In genomic region chr10:90596576-90596975, GRCm38 (mm10) we compare ENCODE assay signal across 9 mouse cellular contexts.
DNase-seq lines count a peak whose midpoint lies in the region; ATAC-seq and TF ChIP-seq lines count a peak whose summit lies in the region.
"Had no signal": no experiment of that assay in that cellular context is flagged by ENCODE, and none has a peak within 500 bp of the region (broad histone marks: within the 10 kb centered on the region; RNA-seq: fewer than 3 reads in every experiment).

No protein-coding gene starts in this region.

- H3K9me3 ChIP-seq in CH12.LX (replicated peaks; ENCODE audit: low read length), result no peaks in the 10 kb centered on the region
- H3K9me3 ChIP-seq in hindbrain, embryonic 15.5 days, result no peaks in the 10 kb centered on the region
- H3K9me3 ChIP-seq in midbrain, embryonic 12.5 days, result 0 out of 2 replicates have a peak, but pooled peaks cover under 1% of the 10 kb centered on the region
- H3K9me3 ChIP-seq in liver, postnatal 0 days (ENCODE audit: low read length), result no peaks in the 10 kb centered on the region; the same call in 1 of the 2 replicates

- dilution Hi-C loops in CH12.LX (cut with MboI; ENCODE audit: extremely low pct_ligation_motif_present, extremely low pct_unique_long_range_greater_than_20kb, low sequenced_read_pairs), result no loop called here

- peaks cover 0 to 15% of the 10 kb centered on the region in 2 experiments; a peak in 2 of 4 replicates for H3K4me1 ChIP-seq in CH12.LX (ENCODE audit: control insufficient read depth in 1 of 2, insufficient read depth in 2 of 2)
- H3K4me1 ChIP-seq in hindbrain, embryonic 15.5 days (replicated peaks), result peaks cover 9% of the 10 kb centered on the region
- peaks cover 9% of the 10 kb centered on the region for H3K4me1 ChIP-seq in midbrain, embryonic 12.5 days
- no peaks in the 10 kb centered on the region for H3K4me1 ChIP-seq in liver, postnatal 0 days (ENCODE audit: insufficient read depth)

- no peak for TF ChIP-seq POLR2A in CH12.LX (IDR thresholded peaks at IDR 0.05; ENCODE audit: low read depth, low read length)

- 16% methylated on average over 3 of the region's 3 CpGs for WGBS in hindbrain, embryonic 15.5 days
- 13% methylated on average over 3 of the region's 3 CpGs for WGBS in midbrain, embryonic 12.5 days
- WGBS in liver, postnatal 0 days (ENCODE audit: insufficient replicate concordance), result 47% methylated on average over 3 of the region's 3 CpGs

- no peaks in the 10 kb centered on the region for H3K27me3 ChIP-seq in CH12.LX (replicated peaks)
- H3K27me3 ChIP-seq in hindbrain, embryonic 15.5 days, result no peaks in the 10 kb centered on the region
- no peaks in the 10 kb centered on the region for H3K27me3 ChIP-seq in midbrain, embryonic 12.5 days
- H3K27me3 ChIP-seq in liver, postnatal 0 days (ENCODE audit: insufficient read depth, low read length), result no peaks in the 10 kb centered on the region

- DNase-seq in CH12.LX (ENCODE audit: extremely low read depth), result peak; percentile 11
- peak; percentile 65 for DNase-seq in cerebellum, adult 9-11 months
- no peak for DNase-seq in liver, postnatal 0 days
- DNase-seq in kidney, adult 8-10 months, result no peak
- DNase-seq in thymus, postnatal 36 days, result no peak
- DNase-seq in ovary, postnatal 10 days (ENCODE audit: low spot score), result no peak
- DNase-seq: kidney, postnatal 10 days had no signal

- no peak for TF ChIP-seq EP300 in CH12.LX (IDR thresholded peaks at IDR 0.05; ENCODE audit: low read length)
- no peak for TF ChIP-seq EP300 in liver, postnatal 0 days (IDR thresholded peaks at IDR 0.05; ENCODE audit: low read depth)

- TF ChIP-seq CTCF in CH12.LX (conservative IDR thresholded peaks at IDR 0.05 in 1 of 2, IDR thresholded peaks at IDR 0.05 in 1 of 2; ENCODE audit: low read depth in 2 of 2, low read length in 2 of 2), result no peak
- TF ChIP-seq CTCF in liver, postnatal 0 days (IDR thresholded peaks at IDR 0.05; ENCODE audit: low read depth), result no peak

- peak; percentile 67; the same call in 1 of the 2 replicates for ATAC-seq in hindbrain, embryonic 15.5 days (ENCODE audit: low FRiP score, low read depth)
- ATAC-seq in midbrain, embryonic 12.5 days (ENCODE audit: low FRiP score, low read depth), result peak; percentile 78
- ATAC-seq in liver, postnatal 0 days, result no peak

- H3K79me2 ChIP-seq in CH12.LX (replicated peaks; ENCODE audit: control insufficient read depth, extremely low read depth, insufficient read depth, poor library complexity, severe bottlenecking), result no peaks in the 10 kb centered on the region

- H3K4me2 ChIP-seq in CH12.LX (ENCODE audit: insufficient read depth, low read depth, poor library complexity, severe bottlenecking), result no peak overlapping the region
- H3K4me2 ChIP-seq in hindbrain, embryonic 15.5 days, result 0 out of 2 replicates have a peak overlapping the region, but pooled peaks have one; percentile 26
- H3K4me2 ChIP-seq in midbrain, embryonic 12.5 days (replicated peaks), result 0 out of 2 replicates have a peak overlapping the region, but pooled peaks have one; percentile 13
- no peak overlapping the region for H3K4me2 ChIP-seq in liver, postnatal 0 days (ENCODE audit: low read depth, low read length)

- in situ Hi-C loops in CH12.LX (cut with MboI; ENCODE audit: low pct_ligation_motif_present, low pct_unique_long_range_greater_than_20kb, low sequenced_read_pairs), result no loop called here

- H3K27ac ChIP-seq in CH12.LX (ENCODE audit: insufficient read depth, low read depth), result no peak overlapping the region
- no peak overlapping the region for H3K27ac ChIP-seq in hindbrain, embryonic 15.5 days (replicated peaks)
- H3K27ac ChIP-seq in midbrain, embryonic 12.5 days (replicated peaks), result no peak overlapping the region
- H3K27ac ChIP-seq in liver, postnatal 0 days (ENCODE audit: low read depth), result no peak overlapping the region

- no peak overlapping the region for H3K9ac ChIP-seq in CH12.LX (ENCODE audit: insufficient read depth, low read depth)
- no peak overlapping the region for H3K9ac ChIP-seq in hindbrain, embryonic 15.5 days
- no peak overlapping the region for H3K9ac ChIP-seq in midbrain, embryonic 12.5 days (replicated peaks)
- no peak overlapping the region for H3K9ac ChIP-seq in liver, postnatal 0 days (replicated peaks)

- no peak overlapping the region for H3K4me3 ChIP-seq in CH12.LX (replicated peaks in 1 of 3; ENCODE audit: low read depth in 2 of 3, low read length in 2 of 3, poor library complexity in 1 of 3)
- H3K4me3 ChIP-seq in hindbrain, embryonic 15.5 days, result no peak overlapping the region
- no peak overlapping the region for H3K4me3 ChIP-seq in midbrain, embryonic 12.5 days
- no peak overlapping the region for H3K4me3 ChIP-seq in liver, postnatal 0 days (ENCODE audit: low read depth, low read length)

- H3K36me3 ChIP-seq in CH12.LX (replicated peaks in 1 of 2; ENCODE audit: control insufficient read depth in 1 of 2, insufficient read depth in 1 of 2, low read length in 1 of 2), result no peaks in the 10 kb centered on the region
- H3K36me3 ChIP-seq in hindbrain, embryonic 15.5 days, result no peaks in the 10 kb centered on the region
- no peaks in the 10 kb centered on the region for H3K36me3 ChIP-seq in midbrain, embryonic 12.5 days
- no peaks in the 10 kb centered on the region for H3K36me3 ChIP-seq in liver, postnatal 0 days (replicated peaks; ENCODE audit: insufficient read depth, low read length)

- no peak for TF ChIP-seq RAD21 in CH12.LX (IDR thresholded peaks at IDR 0.05; ENCODE audit: low read depth, low read length)

TF ChIP-seq in CH12.LX, 34 proteins besides CTCF, POLR2A, EP300 and RAD21:
- TF ChIP-seq SIN3A (IDR thresholded peaks at IDR 0.05; ENCODE audit: low read length), result no peak
- TF ChIP-seq MEF2A (IDR thresholded peaks at IDR 0.05; ENCODE audit: borderline replicate concordance, low read depth, low read length), result no peak
- no peak for TF ChIP-seq E2F4 (IDR thresholded peaks at IDR 0.05; ENCODE audit: insufficient replicate concordance, low read depth, low read length)
- TF ChIP-seq NRF1 (IDR thresholded peaks at IDR 0.05; ENCODE audit: low read depth, low read length), result no peak
- TF ChIP-seq CHD1 (IDR thresholded peaks at IDR 0.05; ENCODE audit: low read depth, low read length), result no peak
- no peak for TF ChIP-seq IRF4 (IDR thresholded peaks at IDR 0.05; ENCODE audit: low read depth, low read length)
- TF ChIP-seq ZKSCAN1 (IDR thresholded peaks at IDR 0.05; ENCODE audit: borderline replicate concordance, low read depth, low read length), result no peak

Comparison
In these comparisons a context has a peak if more than half of its experiments do, and no peak if none do; other contexts are left out.
1. DNase-seq: peak in CH12.LX (single experiment) and cerebellum, adult 9-11 months (single experiment); none in liver, postnatal 0 days (single experiment), kidney, adult 8-10 months (0 of 2), thymus, postnatal 36 days (0 of 2) and ovary, postnatal 10 days (single experiment).
2. H3K4me2 ChIP-seq: peak in hindbrain, embryonic 15.5 days (single experiment) and midbrain, embryonic 12.5 days (single experiment); none in CH12.LX (single experiment) and liver, postnatal 0 days (single experiment).